ENCODE assay signal across 9 mouse cellular contexts in the genomic region with DNA sequence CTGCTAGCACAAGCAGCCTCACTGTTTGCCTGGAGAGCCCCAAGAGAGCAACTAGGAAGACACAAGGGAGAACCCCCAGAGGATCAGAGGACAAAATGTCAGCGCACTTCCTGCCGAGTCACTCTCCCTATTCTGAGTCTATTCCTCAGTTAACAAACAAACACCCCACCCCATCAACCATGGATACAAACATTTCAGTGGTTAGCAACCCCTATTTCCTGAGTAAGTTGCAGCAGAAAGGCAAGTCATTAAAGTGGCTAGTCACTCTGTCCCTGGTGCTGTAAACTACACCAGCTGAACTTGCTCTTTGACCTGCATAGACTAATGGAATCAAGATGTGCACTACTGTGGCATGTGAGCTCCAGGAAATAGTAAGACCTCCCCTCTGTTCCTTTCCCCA.
DNase-seq lines count a peak whose midpoint lies in the region; ATAC-seq lines count a peak whose summit lies in the region.
"Had no signal": no experiment of that assay in that cellular context is flagged by ENCODE, and none has a peak within 500 bp of the region (broad histone marks: within the 10 kb centered on the region; RNA-seq: fewer than 3 reads in every experiment).

No protein-coding gene starts in this region.

- DNase-seq in 3T3-L1 (ENCODE audit: low read depth, low spot score) (peak; percentile 82), liver (no peak), MN1 (ENCODE audit: low spot score) (no peak)
- DNase-seq in gastrocnemius, postnatal 25 days, result peak; percentile 13
- no peak for DNase-seq in adrenal gland, adult 18-20 months (ENCODE audit: low spot score in 2 of 2)

- no peaks in the 10 kb centered on the region; the same call in 1 of the 2 replicates for H3K36me3 ChIP-seq in limb, embryonic 12.5 days
- H3K36me3 ChIP-seq: stomach, embryonic 15.5 days had no signal

- no peak overlapping the region for H3K9ac ChIP-seq in limb, embryonic 12.5 days (replicated peaks)
- H3K9ac ChIP-seq: heart, embryonic 15.5 days; stomach, embryonic 15.5 days had no signal

- peak; percentile 90 for ATAC-seq in CD4-positive, CD25-positive, alpha-beta regulatory T cell, adult 4 months
- peak; percentile 88 for ATAC-seq in limb, embryonic 12.5 days (ENCODE audit: insufficient number of reproducible peaks, insufficient read depth, low FRiP score, low TSS enrichment, low read depth)

- no peak overlapping the region for H3K4me2 ChIP-seq in limb, embryonic 12.5 days
- H3K4me2 ChIP-seq: heart, embryonic 15.5 days; stomach, embryonic 15.5 days had no signal

- no peak overlapping the region for H3K4me3 ChIP-seq in limb, embryonic 12.5 days (replicated peaks)
- H3K4me3 ChIP-seq: heart, embryonic 15.5 days; stomach, embryonic 15.5 days had no signal

- H3K27me3 ChIP-seq in limb, embryonic 12.5 days, result no peaks in the 10 kb centered on the region
- H3K27me3 ChIP-seq: heart, embryonic 15.5 days; stomach, embryonic 15.5 days had no signal

- peaks cover 14% of the 10 kb centered on the region for H3K4me1 ChIP-seq in limb, embryonic 12.5 days (replicated peaks)
- H3K4me1 ChIP-seq: heart, embryonic 15.5 days; stomach, embryonic 15.5 days had no signal

- 22% methylated on average over 2 of the region's 2 CpGs for WGBS in limb, embryonic 12.5 days

- H3K27ac ChIP-seq in limb, embryonic 12.5 days, result peak overlapping the region; percentile 73
- H3K27ac ChIP-seq: heart, embryonic 15.5 days; stomach, embryonic 15.5 days had no signal

- no peaks in the 10 kb centered on the region for H3K9me3 ChIP-seq in limb, embryonic 12.5 days
- H3K9me3 ChIP-seq: heart, embryonic 15.5 days; stomach, embryonic 15.5 days had no signal

Comparison
In these comparisons a context has a peak if more than half of its experiments do, and no peak if none do; other contexts are left out.
1. DNase-seq: peak in 3T3-L1 (single experiment) and gastrocnemius, postnatal 25 days (single experiment); none in liver (single experiment), MN1 (single experiment) and adrenal gland, adult 18-20 months (0 of 2).